Mouse (Mus musculus) G1E-ER4 (cell line): ENCODE data around the gene Gm45618. TPM values are rescaled to one million over a fixed set of nuclear protein-coding genes. Genes with fewer than 3 reads are reported as not detected.

Experiments used
- GATA1 ChIP-seq: IDR thresholded peaks from one replicate; pipeline ENCODE4 v1.8.0; 2012; ENCODE audit warnings: low read length, inconsistent platforms
- polyA plus RNA-seq: library from polyadenylated mRNA; stranded (reverse); fragments of >175 nt; gene quantifications from 2 replicates; pipeline ENCODE4 v1.2.3, GENCODE M21; 2012

Gm45618 gene
- polyA plus RNA-seq, 1 experiment, result not detected

- no peak for TF ChIP-seq GATA1
These were observed 23.8 kb downstream of the Gm45618 start for GRCm38 (mm10) chr7:142096701-142097100.

GRCm38 (mm10) chr7:142095183-142095931, 25.2 kb downstream of the Gm45618 start, which contains the start of gene Dusp8:
TSS of gene Dusp8 (minus strand) at chr7:142095843.
- no peak for TF ChIP-seq GATA1

- no peak for TF ChIP-seq GATA1
These were observed 26.0 kb downstream of the Gm45618 start for GRCm38 (mm10) chr7:142094301-142095143.

GRCm38 (mm10) chr7:142093696-142094240, 26.8 kb downstream of the Gm45618 start:
- no peak for TF ChIP-seq GATA1

GRCm38 (mm10) chr7:142092991-142093390, 27.5 kb downstream of the Gm45618 start:
- TF ChIP-seq GATA1, result no peak

GRCm38 (mm10) chr7:142091848-142092247, 28.7 kb downstream of the Gm45618 start:
- no peak for TF ChIP-seq GATA1

- no peak for TF ChIP-seq GATA1
These were observed 30.7 kb downstream of the Gm45618 start for GRCm38 (mm10) chr7:142089648-142090447.

- TF ChIP-seq GATA1, result no peak
These were observed 31.6 kb downstream of the Gm45618 start for GRCm38 (mm10) chr7:142088886-142089285.

GRCm38 (mm10) chr7:142087069-142087652, 33.4 kb downstream of the Gm45618 start:
- TF ChIP-seq GATA1, result no peak

GRCm38 (mm10) chr7:142086159-142086905, 34.2 kb downstream of the Gm45618 start:
- TF ChIP-seq GATA1, result no peak

- TF ChIP-seq GATA1, result no peak
These were observed 35.7 kb downstream of the Gm45618 start for GRCm38 (mm10) chr7:142084820-142085219.

GRCm38 (mm10) chr7:142084395-142084794, 36.1 kb downstream of the Gm45618 start:
- TF ChIP-seq GATA1, result no peak

- no peak for TF ChIP-seq GATA1
These were observed 36.8 kb downstream of the Gm45618 start for GRCm38 (mm10) chr7:142083588-142084317.

- no peak for TF ChIP-seq GATA1
These were observed 37.9 kb downstream of the Gm45618 start for GRCm38 (mm10) chr7:142082607-142083006.
